Mouse (Mus musculus): ENCODE results near the gene Drosha. TPM values are rescaled to one million over a fixed set of nuclear protein-coding genes. Genes with fewer than 3 reads are reported as not detected.

Drosha gene
- polyA plus RNA-seq, 1 experiment from 2014 or later = 10.9 TPM

DNA sequence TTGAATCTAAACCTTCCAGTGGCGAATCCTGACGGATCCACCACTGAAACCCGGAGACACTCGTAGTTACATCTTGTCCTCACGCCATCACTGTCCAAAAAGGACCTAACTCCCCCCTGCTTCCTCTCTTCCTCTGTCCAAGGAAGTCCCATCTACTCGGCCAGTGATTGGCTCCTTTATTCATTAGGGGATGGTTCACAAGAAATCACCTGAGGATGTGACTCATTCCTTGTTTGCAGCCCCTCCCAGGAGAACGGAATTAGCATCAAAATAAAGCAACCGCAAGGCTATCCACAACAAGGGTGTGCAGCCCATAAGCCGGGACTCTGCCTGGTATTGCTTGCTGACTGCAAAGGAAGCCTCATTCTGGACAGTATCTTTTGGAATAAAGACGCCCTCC is 137.6 kb downstream of the Drosha start:
- Histone ChIP-seq H3K4me2 (ENCODE audit: low read depth, low read length) (no peak overlapping the region), H3K27me3 (ENCODE audit: control insufficient read depth, insufficient read depth, low read depth, low read length) (no peaks in the 10 kb centered on the region), H3K27ac (ENCODE audit: low read length) (no peak overlapping the region), H3K9me3 (replicated peaks; ENCODE audit: control insufficient read depth, low read length) (no peaks in the 10 kb centered on the region), H3K4me3 (ENCODE audit: low read depth, low read length) (no peak overlapping the region), H3K9ac (ENCODE audit: low read depth, low read length) (no peak overlapping the region), H3K36me3 (ENCODE audit: control insufficient read depth, insufficient read depth) (no peaks in the 10 kb centered on the region), H3K4me1 (ENCODE audit: control insufficient read depth, low read depth, low read length) (no peaks in the 10 kb centered on the region)
- 66% methylated on average over 10 of the region's 10 CpGs for WGBS (ENCODE audit: insufficient replicate concordance)
- ATAC-seq (ENCODE audit: low read depth) = no peak

DNA sequence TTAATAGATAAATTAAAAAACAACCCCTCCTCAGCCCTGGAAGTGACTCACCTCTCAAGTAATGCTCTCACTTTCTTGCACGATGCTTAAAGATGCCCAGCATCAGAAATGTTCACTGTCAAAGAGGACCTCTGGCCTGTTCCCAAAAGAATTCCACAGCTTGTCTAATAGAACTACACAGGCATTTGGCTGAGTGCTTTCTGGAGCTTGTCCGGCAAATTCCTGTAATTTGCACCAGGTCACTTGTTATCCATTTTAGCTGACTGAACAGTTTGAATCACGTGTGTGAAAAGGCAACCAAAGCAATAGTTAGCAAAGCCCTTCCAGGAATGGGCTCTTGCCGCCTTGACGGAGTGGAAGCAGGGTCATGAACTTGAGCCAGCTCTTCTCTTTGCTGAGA is 140.6 kb downstream of the Drosha start:
- ATAC-seq (ENCODE audit: low read depth) = no peak

DNA sequence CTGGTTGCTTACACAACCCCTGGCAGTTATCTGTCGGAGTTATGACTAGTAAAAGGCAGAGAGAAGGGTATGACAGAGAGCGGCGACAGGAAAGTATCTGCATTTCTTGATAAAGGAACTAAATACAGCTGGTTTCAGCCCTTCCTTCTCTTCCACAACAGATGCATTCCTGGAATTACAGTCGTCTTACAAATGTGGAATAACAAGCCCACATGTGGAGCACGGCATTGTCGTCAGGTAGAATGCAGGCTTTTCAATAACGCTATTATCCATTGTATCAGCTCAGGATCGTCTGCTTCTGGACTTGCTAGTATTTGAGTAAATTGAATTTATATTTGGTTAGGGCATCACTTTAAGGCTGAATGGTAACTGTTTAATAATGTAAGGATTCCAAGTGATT is 144.2 kb downstream of the Drosha start:
- H3K4me2 ChIP-seq (ENCODE audit: low read depth, low read length) = no peak overlapping the region
- no peak for ATAC-seq (ENCODE audit: low read depth)
- H3K4me1 ChIP-seq (ENCODE audit: control insufficient read depth, low read depth, low read length) = no peaks in the 10 kb centered on the region
- no peak overlapping the region for H3K4me3 ChIP-seq (ENCODE audit: low read depth, low read length)
- no peaks in the 10 kb centered on the region for H3K27me3 ChIP-seq (ENCODE audit: control insufficient read depth, insufficient read depth, low read depth, low read length)
- no peak overlapping the region for H3K9ac ChIP-seq (ENCODE audit: low read depth, low read length)
- H3K27ac ChIP-seq (ENCODE audit: low read length) = no peak overlapping the region
- no peaks in the 10 kb centered on the region for H3K9me3 ChIP-seq (replicated peaks; ENCODE audit: control insufficient read depth, low read length)
- H3K36me3 ChIP-seq (ENCODE audit: control insufficient read depth, insufficient read depth) = no peaks in the 10 kb centered on the region
- WGBS (ENCODE audit: insufficient replicate concordance) = 59% methylated on average over 8 of the region's 8 CpGs

More for the DNA sequence above, 140.6 kb downstream of the Drosha start:
- Histone ChIP-seq H3K4me3 (ENCODE audit: low read depth, low read length) (no peak overlapping the region), H3K36me3 (ENCODE audit: control insufficient read depth, insufficient read depth) (no peaks in the 10 kb centered on the region), H3K4me1 (ENCODE audit: control insufficient read depth, low read depth, low read length) (no peaks in the 10 kb centered on the region), H3K4me2 (ENCODE audit: low read depth, low read length) (no peak overlapping the region), H3K27ac (ENCODE audit: low read length) (no peak overlapping the region), H3K9ac (ENCODE audit: low read depth, low read length) (no peak overlapping the region), H3K9me3 (replicated peaks; ENCODE audit: control insufficient read depth, low read length) (no peaks in the 10 kb centered on the region), H3K27me3 (ENCODE audit: control insufficient read depth, insufficient read depth, low read depth, low read length) (no peaks in the 10 kb centered on the region)
- 71% methylated on average over 5 of the region's 5 CpGs for WGBS (ENCODE audit: insufficient replicate concordance)

DNA sequence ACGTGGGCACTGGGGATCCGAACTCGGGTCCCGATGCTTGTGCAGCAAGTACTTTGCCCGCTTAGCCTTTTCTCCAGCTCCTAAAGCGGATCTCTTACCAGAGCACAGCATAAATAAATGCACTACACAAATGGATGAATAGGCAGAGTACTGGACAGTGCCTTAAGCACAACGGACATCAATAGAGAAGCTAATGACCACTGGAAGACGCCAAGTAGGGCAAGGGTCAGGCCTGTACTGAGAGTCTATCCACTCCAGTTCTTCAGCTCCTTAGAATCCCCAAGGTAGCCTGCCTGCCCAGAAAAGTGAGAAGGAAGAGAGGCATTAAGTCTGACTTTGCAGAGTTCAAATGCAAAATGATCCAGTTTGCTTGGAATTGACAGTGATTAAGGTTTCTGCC is 147.8 kb downstream of the Drosha start:
- 77% methylated on average over 8 of the region's 8 CpGs for WGBS (ENCODE audit: insufficient replicate concordance)
- Histone ChIP-seq H3K4me1 (ENCODE audit: control insufficient read depth, low read depth, low read length) (no peaks in the 10 kb centered on the region), H3K27ac (ENCODE audit: low read length) (no peak overlapping the region)

More for the DNA sequence above, 147.8 kb downstream of the Drosha start:
- Histone ChIP-seq H3K4me2 (ENCODE audit: low read depth, low read length) (no peak overlapping the region), H3K9ac (ENCODE audit: low read depth, low read length) (no peak overlapping the region), H3K36me3 (ENCODE audit: control insufficient read depth, insufficient read depth) (no peaks in the 10 kb centered on the region), H3K9me3 (replicated peaks; ENCODE audit: control insufficient read depth, low read length) (no peaks in the 10 kb centered on the region), H3K27me3 (ENCODE audit: control insufficient read depth, insufficient read depth, low read depth, low read length) (no peaks in the 10 kb centered on the region), H3K4me3 (ENCODE audit: low read depth, low read length) (no peak overlapping the region)
- no peak for ATAC-seq (ENCODE audit: low read depth)

Small RNA genes lying within 50 kb of the gene (microRNA-seq; reads per million reads assigned to microRNA genes)
- not detected for gene Gm47288

Other genes with a start within 250 kb of the Drosha start
- gene Pdzd2, start 84.9 kb upstream of the Drosha start, polyA plus RNA-seq (2015; fragmentation: Nextera tagmentation; extraction: Ambion mirVana) = 0.92 and 1.0 TPM in 2 replicates
- gene 6030458C11Rik, start 166 bp upstream of the Drosha start, polyA plus RNA-seq (2015; fragmentation: Nextera tagmentation; extraction: Ambion mirVana) = 24.0 and 25.1 TPM in 2 replicates

Data from liver, embryonic 16.5 days (tissue).